Mouse (Mus musculus): ENCODE measurements around the gene Myof. TPM values are rescaled to one million over a fixed set of nuclear protein-coding genes. Genes with fewer than 3 reads are reported as not detected.
A peak's percentile ranks its signal among the peaks of the same experiment; 100 is the strongest.

Gene Myof
- polyA plus RNA-seq, 1 experiment from 2014 or later = 5.7 TPM

DNA sequence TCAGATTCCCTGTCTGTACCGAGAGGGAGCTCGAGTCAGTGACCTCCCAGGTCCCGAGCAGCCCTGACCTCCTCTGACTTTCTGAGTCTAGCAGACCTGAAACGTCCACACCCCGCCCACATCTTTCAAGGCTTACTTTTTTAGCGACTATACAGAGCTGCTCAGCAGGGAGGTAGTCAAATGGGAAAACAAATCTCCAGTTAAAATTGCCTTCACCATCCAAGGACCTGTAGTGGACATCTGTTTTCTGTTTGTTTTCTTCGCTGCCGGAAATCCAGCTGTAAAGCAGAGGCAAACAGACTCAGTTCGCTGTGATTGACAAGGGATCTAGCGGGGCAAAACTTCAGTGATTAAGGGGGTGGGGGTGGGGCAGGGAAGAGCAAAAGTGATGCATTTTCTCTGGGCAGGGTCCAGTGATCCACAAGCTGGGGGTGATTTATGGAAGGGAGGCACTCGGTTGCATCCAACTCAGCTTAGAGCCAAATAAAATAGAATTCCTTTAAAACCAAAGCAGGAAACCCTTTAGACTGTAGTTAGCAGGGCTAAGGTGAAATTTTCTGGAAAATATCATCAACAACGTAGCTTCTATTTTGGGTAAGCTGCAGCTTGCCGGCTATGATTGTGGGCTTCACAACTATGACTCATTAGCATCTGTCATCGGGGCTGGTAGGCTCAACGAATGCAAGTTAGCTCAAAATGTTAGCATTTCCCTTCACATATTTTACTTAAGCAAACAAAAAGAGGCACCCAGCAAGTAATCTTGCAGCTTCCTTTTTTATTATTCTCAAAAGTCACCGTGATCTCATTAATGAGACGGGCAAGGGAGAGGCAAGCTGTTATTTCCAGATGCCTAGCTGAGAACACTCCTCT is 135.7 kb downstream of the Myof start:
- Histone ChIP-seq H3K4me1 (peaks cover 17% of the 10 kb centered on the region), H3K4me2 (peak overlapping the region; percentile 41), H3K27ac (replicated peaks) (peak overlapping the region; percentile 9; the same call in 1 of the 2 replicates), H3K36me3 (no peaks in the 10 kb centered on the region; the same call in 1 of the 2 replicates), H3K4me3 (no peak overlapping the region), H3K9ac (no peak overlapping the region), H3K27me3 (replicated peaks) (no peaks in the 10 kb centered on the region), H3K9me3 (no peaks in the 10 kb centered on the region)
- no peak for ATAC-seq (ENCODE audit: extremely low read depth, insufficient number of reproducible peaks, low FRiP score, low TSS enrichment)
- WGBS = 22% methylated on average over 17 of the region's 17 CpGs

DNA sequence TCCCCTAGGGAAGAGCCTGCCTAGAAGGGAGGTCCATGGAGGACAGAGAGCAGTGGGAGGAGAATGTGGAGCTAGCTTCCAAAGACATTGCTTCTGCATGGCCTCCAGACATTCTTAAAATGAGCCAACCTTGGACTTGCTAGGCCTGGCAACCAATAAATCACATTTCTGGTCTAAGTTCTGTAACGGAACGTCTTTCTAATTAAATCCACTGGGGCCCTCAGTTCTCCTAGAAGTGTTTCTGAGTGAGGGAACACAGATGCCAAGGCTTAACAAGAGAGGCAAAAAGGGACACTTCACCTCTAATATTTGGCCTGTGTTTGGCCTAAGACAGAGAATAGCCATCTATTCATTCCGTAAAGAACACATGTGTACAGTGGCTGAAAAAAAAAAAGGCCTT is 136.5 kb downstream of the Myof start:
- no peak for ATAC-seq (ENCODE audit: extremely low read depth, insufficient number of reproducible peaks, low FRiP score, low TSS enrichment)
- H3K9ac ChIP-seq = no peak overlapping the region
- H3K4me3 ChIP-seq = no peak overlapping the region
- peaks cover 17% of the 10 kb centered on the region for H3K4me1 ChIP-seq
- no peaks in the 10 kb centered on the region for H3K36me3 ChIP-seq
- 69% methylated on average over 3 of the region's 3 CpGs for WGBS
- H3K27ac ChIP-seq (replicated peaks) = 0 out of 2 replicates have a peak overlapping the region, but pooled peaks have one; percentile 9
- no peak overlapping the region for H3K4me2 ChIP-seq
- no peaks in the 10 kb centered on the region for H3K9me3 ChIP-seq
- no peaks in the 10 kb centered on the region for H3K27me3 ChIP-seq (replicated peaks)

DNA sequence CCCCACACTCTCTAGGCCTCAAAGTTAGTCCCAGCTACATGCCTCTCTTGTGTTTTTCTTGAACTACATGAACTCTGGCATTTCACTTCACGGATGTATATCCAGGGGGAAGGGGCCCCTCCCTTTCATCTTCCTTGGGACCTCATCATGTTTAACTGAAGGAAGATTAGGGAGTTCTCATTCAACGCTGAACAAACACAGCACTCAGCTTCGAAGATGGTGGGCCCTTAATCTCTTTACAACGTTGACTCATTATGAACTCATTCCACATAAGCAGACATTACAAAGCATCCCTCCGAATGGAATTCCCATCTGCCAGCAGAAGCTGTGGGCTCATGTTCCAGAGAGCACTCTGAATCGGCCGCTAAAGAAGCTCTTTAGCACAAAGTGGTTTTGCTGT is 147.3 kb downstream of the Myof start:
- no peaks in the 10 kb centered on the region for H3K4me1 ChIP-seq
- no peak overlapping the region for H3K9ac ChIP-seq
- no peaks in the 10 kb centered on the region for H3K9me3 ChIP-seq
- no peak overlapping the region for H3K4me2 ChIP-seq
- 0 out of 2 replicates have a peak, but pooled peaks cover 3% of the 10 kb centered on the region for H3K36me3 ChIP-seq
- no peak overlapping the region for H3K4me3 ChIP-seq
- H3K27me3 ChIP-seq (replicated peaks) = no peaks in the 10 kb centered on the region
- H3K27ac ChIP-seq (replicated peaks) = no peak overlapping the region
- no peak for ATAC-seq (ENCODE audit: extremely low read depth, insufficient number of reproducible peaks, low FRiP score, low TSS enrichment)
- WGBS = 44% methylated on average over 7 of the region's 7 CpGs

DNA sequence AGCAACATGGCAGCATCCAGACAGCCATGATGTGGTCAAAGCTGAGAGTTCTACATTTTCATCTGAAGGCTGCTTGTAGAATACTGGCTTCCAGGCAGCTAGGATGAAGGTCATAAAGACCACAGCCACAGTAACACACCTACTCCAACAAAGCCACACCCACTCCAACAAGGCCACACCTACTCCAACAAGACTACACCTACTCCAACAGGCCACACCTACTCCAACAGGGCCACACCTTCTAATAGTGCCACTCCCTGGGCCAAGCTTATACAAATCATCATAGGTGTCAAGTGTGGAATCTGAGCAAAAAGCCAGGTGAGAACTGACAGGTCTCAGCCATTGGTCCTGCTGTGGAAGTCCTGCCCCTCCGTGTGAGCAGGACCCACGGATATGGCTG is 152.4 kb downstream of the Myof start:
- Histone ChIP-seq H3K4me1 (peaks cover 5% of the 10 kb centered on the region), H3K9me3 (no peaks in the 10 kb centered on the region), H3K27ac (replicated peaks) (no peak overlapping the region), H3K36me3 (no peaks in the 10 kb centered on the region), H3K27me3 (replicated peaks) (0 out of 2 replicates have a peak, but pooled peaks cover 11% of the 10 kb centered on the region), H3K4me2 (no peak overlapping the region), H3K9ac (no peak overlapping the region), H3K4me3 (no peak overlapping the region)
- 73% methylated on average over 2 of the region's 2 CpGs for WGBS
- no peak for ATAC-seq (ENCODE audit: extremely low read depth, insufficient number of reproducible peaks, low FRiP score, low TSS enrichment)

DNA sequence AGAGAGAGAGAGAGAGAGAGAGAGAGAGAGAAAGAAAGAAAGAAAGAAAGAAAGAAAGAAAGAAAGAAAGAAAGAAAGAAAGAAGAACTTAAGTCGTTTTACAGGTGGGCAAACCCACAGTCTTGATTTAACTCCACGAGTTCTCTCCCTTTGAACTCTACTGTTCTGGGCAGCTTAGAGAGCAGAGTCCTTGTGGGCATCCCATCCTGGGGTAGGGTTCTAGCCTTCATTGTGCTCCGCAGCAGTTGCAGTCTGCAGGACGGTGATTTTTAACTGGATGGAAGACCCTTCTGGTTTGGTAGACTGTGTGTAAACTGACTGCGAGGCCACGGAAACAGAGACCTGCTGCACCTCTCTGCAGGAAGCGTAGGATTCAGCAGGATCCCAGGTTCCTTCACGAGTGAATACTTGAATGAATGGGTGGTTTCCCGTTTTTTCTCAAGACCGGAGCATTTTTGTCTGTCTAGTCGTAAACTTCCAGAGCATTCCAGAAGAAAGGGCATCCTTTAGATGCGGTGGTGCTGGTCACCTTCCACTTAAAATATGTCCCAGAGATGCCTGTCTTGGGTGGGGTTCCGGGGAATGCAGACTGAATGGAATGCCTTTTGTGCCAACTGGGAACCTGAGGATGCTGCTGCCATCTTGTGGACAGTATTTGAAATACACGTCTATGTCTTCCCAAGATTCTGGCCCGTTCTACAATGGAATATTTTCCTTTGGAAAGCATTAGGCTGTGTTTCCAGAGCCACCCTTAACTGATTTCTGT is 156.8 kb downstream of the Myof start:
- 14% methylated on average over 15 of the region's 15 CpGs for WGBS

DNA sequence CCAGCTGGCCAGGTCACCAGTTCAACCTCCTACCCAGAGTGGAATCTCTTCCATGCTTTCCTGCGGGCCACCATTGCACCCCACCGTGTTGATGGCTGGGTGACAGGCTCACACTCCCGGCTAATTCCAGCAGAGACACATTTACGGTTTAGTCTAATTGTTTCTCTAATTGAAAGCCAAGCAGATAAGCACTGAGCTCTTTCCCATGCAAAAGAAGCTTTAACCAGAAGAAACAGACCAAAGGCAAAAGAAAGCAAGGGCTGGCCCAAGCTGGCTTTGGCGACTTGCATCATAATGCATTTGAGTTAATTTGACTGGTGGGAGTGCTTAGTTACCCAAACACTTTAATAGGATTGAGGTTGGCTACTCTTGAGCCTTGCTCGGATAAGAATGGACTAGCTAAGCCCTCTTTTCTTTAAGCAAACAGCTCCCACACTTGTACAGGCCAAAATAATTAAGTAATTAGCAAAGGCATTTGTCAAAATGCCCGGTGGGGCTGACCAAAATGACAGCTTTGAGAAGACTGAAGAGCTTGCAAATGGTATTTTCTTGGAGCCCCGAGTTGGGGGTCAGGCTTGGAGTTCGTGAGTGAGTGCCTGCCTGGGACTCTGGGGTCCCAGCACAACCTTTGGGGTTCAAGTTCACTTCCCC is 161.8 kb downstream of the Myof start:
- H3K9ac ChIP-seq = no peak overlapping the region
- H3K4me3 ChIP-seq = no peak overlapping the region
- no peak overlapping the region for H3K4me2 ChIP-seq
- no peak for ATAC-seq (ENCODE audit: extremely low read depth, insufficient number of reproducible peaks, low FRiP score, low TSS enrichment)
- H3K9me3 ChIP-seq = no peaks in the 10 kb centered on the region
- H3K27ac ChIP-seq (replicated peaks) = no peak overlapping the region
- H3K4me1 ChIP-seq = peaks cover 11% of the 10 kb centered on the region
- peaks cover 79% of the 10 kb centered on the region for H3K27me3 ChIP-seq (replicated peaks)
- WGBS = 19% methylated on average over 9 of the region's 9 CpGs
- no peaks in the 10 kb centered on the region for H3K36me3 ChIP-seq

More for the DNA sequence above, 156.8 kb downstream of the Myof start:
- Histone ChIP-seq H3K27ac (replicated peaks) (no peak overlapping the region), H3K36me3 (no peaks in the 10 kb centered on the region), H3K4me2 (peak overlapping the region; percentile 67), H3K9me3 (no peaks in the 10 kb centered on the region), H3K9ac (peak overlapping the region; percentile 48; the same call in 1 of the 2 replicates), H3K27me3 (replicated peaks) (peaks cover 38% of the 10 kb centered on the region), H3K4me3 (peak overlapping the region; percentile 34), H3K4me1 (peaks cover 5% of the 10 kb centered on the region)
- ATAC-seq (ENCODE audit: extremely low read depth, insufficient number of reproducible peaks, low FRiP score, low TSS enrichment) = no peak

DNA sequence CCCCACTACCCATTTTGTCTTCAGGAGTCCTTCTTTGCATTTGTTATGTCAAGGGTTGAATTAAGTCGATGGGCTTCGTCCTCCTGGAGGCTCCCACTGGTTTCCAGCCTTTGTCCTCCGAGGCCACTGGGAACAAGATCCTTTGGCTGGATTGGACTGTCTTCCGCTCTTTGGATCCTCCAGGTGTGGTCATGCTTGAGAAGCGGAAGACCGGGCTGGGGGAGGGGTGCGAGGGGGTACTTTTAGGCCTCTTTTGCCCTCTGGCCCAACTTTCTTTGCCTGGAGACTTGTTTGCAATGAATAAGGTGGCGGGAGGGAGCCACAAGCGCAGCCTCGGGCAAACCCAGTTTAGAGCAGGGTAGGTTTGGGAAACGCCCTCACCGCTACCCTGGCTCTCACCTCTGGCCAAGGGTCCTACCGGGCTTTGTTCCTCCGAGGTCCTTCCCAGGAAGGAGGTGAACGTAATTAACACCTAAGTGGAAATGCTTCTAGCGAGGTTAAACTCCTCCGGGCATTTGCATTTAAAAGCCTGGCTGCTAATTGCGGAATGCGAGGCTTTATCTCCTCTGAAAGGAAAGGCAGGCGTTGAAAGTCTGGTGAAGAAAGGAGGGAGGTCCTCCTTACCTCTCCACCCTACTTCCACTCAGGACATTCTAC is 165.7 kb downstream of the Myof start:
- Histone ChIP-seq H3K9ac (peak overlapping the region; percentile 33; the same call in 1 of the 2 replicates), H3K36me3 (no peaks in the 10 kb centered on the region), H3K4me3 (peak overlapping the region; percentile 34), H3K9me3 (no peaks in the 10 kb centered on the region), H3K27me3 (replicated peaks) (peaks cover 65% of the 10 kb centered on the region), H3K4me1 (peaks cover 9% of the 10 kb centered on the region), H3K27ac (replicated peaks) (no peak overlapping the region), H3K4me2 (peak overlapping the region; percentile 63)
- WGBS = 7% methylated on average over 20 of the region's 20 CpGs
- ATAC-seq (ENCODE audit: extremely low read depth, insufficient number of reproducible peaks, low FRiP score, low TSS enrichment) = no peak

DNA sequence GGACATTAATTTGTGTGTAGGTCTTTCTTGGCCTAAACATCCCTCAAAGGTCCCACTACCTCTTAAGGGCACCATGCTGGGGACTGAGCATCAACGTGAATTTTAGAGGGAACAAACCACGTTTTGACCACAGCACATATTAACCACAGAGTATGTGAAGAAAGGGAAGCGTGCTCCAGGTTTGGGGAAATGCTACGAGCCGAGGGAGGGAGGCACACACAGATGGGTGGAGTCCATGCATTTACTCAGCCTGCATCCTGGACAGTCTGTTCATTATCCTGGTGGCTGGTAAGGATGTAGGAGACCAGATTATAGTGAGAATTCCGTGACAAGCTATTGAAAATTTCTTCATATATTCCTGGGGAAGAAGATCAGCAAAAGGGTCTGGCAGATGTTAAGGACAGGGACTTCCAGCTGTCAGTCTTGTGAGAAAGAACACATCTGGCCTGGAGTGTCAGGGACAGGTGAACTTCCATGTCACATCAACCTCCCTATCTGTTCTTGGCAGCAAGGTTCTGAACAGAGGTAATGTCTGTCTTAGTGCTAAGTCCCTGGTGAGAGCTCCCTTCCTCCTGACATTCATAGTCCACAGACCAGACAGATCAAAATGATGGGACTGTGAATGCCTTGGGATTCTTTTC is 166.7 kb downstream of the Myof start:
- peaks cover 63% of the 10 kb centered on the region for H3K27me3 ChIP-seq (replicated peaks)
- H3K9ac ChIP-seq = no peak overlapping the region
- WGBS = 68% methylated on average over 6 of the region's 6 CpGs
- no peak overlapping the region for H3K4me2 ChIP-seq
- H3K4me3 ChIP-seq = no peak overlapping the region
- no peak for ATAC-seq (ENCODE audit: extremely low read depth, insufficient number of reproducible peaks, low FRiP score, low TSS enrichment)
- no peak overlapping the region for H3K27ac ChIP-seq (replicated peaks)
- peaks cover 9% of the 10 kb centered on the region for H3K4me1 ChIP-seq
- H3K36me3 ChIP-seq = no peaks in the 10 kb centered on the region
- H3K9me3 ChIP-seq = no peaks in the 10 kb centered on the region

DNA sequence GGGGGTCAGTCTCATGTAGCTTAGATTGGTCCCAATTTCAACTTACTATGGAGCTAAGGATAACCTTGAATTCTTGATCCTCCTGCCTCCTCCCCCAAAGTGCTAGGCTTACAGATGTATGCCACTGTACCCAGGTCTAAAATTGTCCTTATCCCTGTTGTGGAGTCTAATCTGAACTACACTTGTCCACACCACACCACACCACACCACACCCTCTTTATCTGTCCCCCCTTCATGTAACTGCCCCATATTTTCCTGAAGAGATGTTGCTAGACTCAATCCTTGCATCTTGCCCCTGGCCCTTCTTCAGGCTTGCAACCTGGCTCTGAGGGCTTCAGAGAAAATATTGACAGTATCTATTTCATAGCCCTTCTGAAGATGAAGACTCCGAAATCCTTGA is 169.9 kb downstream of the Myof start:
- H3K9ac ChIP-seq = no peak overlapping the region
- peaks cover 32% of the 10 kb centered on the region for H3K27me3 ChIP-seq (replicated peaks)
- H3K4me3 ChIP-seq = no peak overlapping the region
- no peaks in the 10 kb centered on the region for H3K36me3 ChIP-seq
- ATAC-seq (ENCODE audit: extremely low read depth, insufficient number of reproducible peaks, low FRiP score, low TSS enrichment) = no peak
- 78% methylated on average over 1 of the region's 1 CpGs for WGBS
- H3K4me1 ChIP-seq = peaks cover 9% of the 10 kb centered on the region
- no peaks in the 10 kb centered on the region for H3K9me3 ChIP-seq
- no peak overlapping the region for H3K27ac ChIP-seq (replicated peaks)
- H3K4me2 ChIP-seq = no peak overlapping the region

DNA sequence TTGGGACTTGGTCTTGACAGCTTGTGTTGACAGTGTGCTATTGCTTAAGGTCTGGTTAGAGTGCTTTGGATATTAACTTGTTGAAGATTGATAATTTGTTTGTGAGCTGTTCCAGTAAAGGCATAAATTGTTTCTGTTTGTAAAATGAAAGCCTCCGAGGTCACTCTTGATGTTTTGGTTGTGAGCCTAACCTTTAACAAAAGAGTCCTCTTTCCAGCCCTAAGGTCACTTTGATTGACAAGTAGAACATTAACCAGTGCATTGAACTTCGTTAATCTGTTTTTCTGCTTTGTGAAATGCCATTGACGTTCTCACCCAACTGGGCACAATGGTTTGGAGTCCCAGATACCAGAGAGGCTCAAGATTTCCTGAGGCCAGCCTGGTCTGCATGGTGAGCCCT is 175.8 kb downstream of the Myof start:
- 72% methylated on average over 3 of the region's 3 CpGs for WGBS
- H3K27me3 ChIP-seq (replicated peaks) = no peaks in the 10 kb centered on the region
- no peaks in the 10 kb centered on the region for H3K36me3 ChIP-seq
- no peaks in the 10 kb centered on the region for H3K9me3 ChIP-seq
- no peak for ATAC-seq (ENCODE audit: extremely low read depth, insufficient number of reproducible peaks, low FRiP score, low TSS enrichment)
- no peak overlapping the region for H3K9ac ChIP-seq
- no peak overlapping the region for H3K4me3 ChIP-seq
- no peak overlapping the region for H3K4me2 ChIP-seq
- H3K4me1 ChIP-seq = no peaks in the 10 kb centered on the region
- H3K27ac ChIP-seq (replicated peaks) = no peak overlapping the region
